Mouse (Mus musculus) ES-E14 (cell line): ENCODE results near the gene Prg2.

Experiments
- CHD2 ChIP-seq: IDR thresholded peaks from 2 replicates; pipeline ENCODE4 v1.6.1; 2014; ENCODE audit warnings: mild to moderate bottlenecking, low read depth, low read length, inconsistent platforms
- ZC3H11A ChIP-seq: IDR thresholded peaks from 2 replicates; pipeline ENCODE4 v1.6.1; 2012; ENCODE audit warnings: low read depth, mild to moderate bottlenecking, inconsistent platforms, low read length, borderline replicate concordance
- ZNF384 ChIP-seq: IDR thresholded peaks from 2 replicates; pipeline ENCODE4 v1.6.1; 2012; ENCODE audit warnings: low read depth, low read length, inconsistent platforms

GRCm38 (mm10) chr2:84933992-84934648 is 46.1 kb upstream of the Prg2 start:
- TF ChIP-seq ZNF384 (no peak), ZC3H11A (no peak), CHD2 (no peak)
